Mouse (Mus musculus) left cerebral cortex, postnatal 36 days (tissue): ENCODE results near the gene Gpatch2l. TPM values are rescaled to one million over a fixed set of nuclear protein-coding genes. Genes with fewer than 3 reads are reported as not detected.

Experiments
- total RNA-seq, 2 experiments: library from RNA; stranded (reverse); gene quantifications; 2 replicates each; pipeline ENCODE4 v1.2.3; 2021

The Gpatch2l gene
- total RNA-seq, 2 experiments from 2014 or later, result 35.6 to 36.5 TPM

Other genes starting within 250 kb of the Gpatch2l start
- gene Tgfb3, start 162.8 kb upstream of the Gpatch2l start, total RNA-seq, result 10 to 100 TPM; 12.7 to 13.9 TPM
- gene Ift43, start 159.3 kb upstream of the Gpatch2l start, total RNA-seq, result 10 to 100 TPM; 14.4 to 15.8 TPM
- gene Esrrb, start 119.3 kb downstream of the Gpatch2l start, total RNA-seq, result 1 to 10 TPM; 1.7 to 2.3 TPM